Mouse (Mus musculus) kidney, adult 2 months (tissue): ENCODE measurements around the gene Prkce.

ENCODE experiments used
- CTCF ChIP-seq: fragments of 200-500 bp; conservative IDR thresholded peaks from 2 replicates; pipeline ENCODE4 v1.5.1; 2011; ENCODE audit warnings: low read depth, mild to moderate bottlenecking, control low read depth, low read length, moderate library complexity, mixed read lengths; ENCODE audit not compliant: insufficient read depth, insufficient read length
- POLR2A ChIP-seq: fragments of 200-500 bp; IDR thresholded peaks from one replicate; pipeline ENCODE4 v1.6.1; 2011; ENCODE audit warnings: low read depth, low read length, control low read depth

- TF ChIP-seq CTCF = no peak
- no peak for TF ChIP-seq POLR2A
Measured at GRCm38 (mm10) chr17:86397647-86398046, 230.1 kb downstream of the Prkce start.
